Mouse (Mus musculus) forebrain, embryonic 15.5 days (tissue): ENCODE results near the gene Tap2. TPM values are rescaled to one million over a fixed set of nuclear protein-coding genes. Genes with fewer than 3 reads are reported as not detected.
A peak's percentile ranks its signal among the peaks of the same experiment; 100 is the strongest.

ENCODE experiments used
- ATAC-seq: fragments of 200-750 bp; cut with Nextera tagmentation; replicated peaks from 2 replicates; pipeline ENCODE4 v1.8.0; 2017; ENCODE audit warnings: mild to moderate bottlenecking, moderate TSS enrichment, moderate library complexity
- H3K27ac ChIP-seq: fragments of 300-500 bp; sonication (generic); replicated peaks from 2 replicates; pipeline ENCODE4 v1.5.1; 2015; ENCODE audit warnings: mild to moderate bottlenecking, inconsistent platforms
- H3K27me3 ChIP-seq: fragments of 300-500 bp; sonication (generic); 2 replicates; pipeline ENCODE4 v1.6.1; 2015; ENCODE audit warnings: inconsistent platforms
- H3K36me3 ChIP-seq: fragments of 300-500 bp; sonication (generic); 2 replicates; pipeline ENCODE4 v1.6.1; 2015; ENCODE audit warnings: mild to moderate bottlenecking, inconsistent platforms
- H3K4me1 ChIP-seq: fragments of 300-500 bp; sonication (generic); 2 replicates; pipeline ENCODE4 v1.6.1; 2015; ENCODE audit warnings: inconsistent platforms
- H3K4me2 ChIP-seq: fragments of 300-500 bp; sonication (generic); replicated peaks from 2 replicates; pipeline ENCODE4 v1.6.1; 2015; ENCODE audit warnings: mild to moderate bottlenecking, inconsistent platforms
- H3K4me3 ChIP-seq: fragments of 300-500 bp; sonication (generic); 2 replicates; pipeline ENCODE4 v1.5.1; 2015; ENCODE audit warnings: mild to moderate bottlenecking, inconsistent platforms
- H3K9ac ChIP-seq: fragments of 300-500 bp; sonication (generic); replicated peaks from 2 replicates; pipeline ENCODE4 v1.6.1; 2015; ENCODE audit warnings: mild to moderate bottlenecking, inconsistent platforms
- H3K9me3 ChIP-seq: fragments of 300-500 bp; sonication (generic); 2 replicates; pipeline ENCODE4 v1.6.1; 2016; ENCODE audit warnings: inconsistent platforms
- WGBS: fragments of 180-500 bp; shearing (Covaris S2); methylation state at CpG from one replicate; pipeline ENCODE4 v1.1.7; 2015; ENCODE audit warnings: mixed read lengths; 5-methylcytosine and 5-hydroxymethylcytosine counted together
- polyA plus RNA-seq: library from polyadenylated mRNA; unstranded; fragments of >200 nt; fragmentation: Nextera tagmentation; extraction: Ambion mirVana; gene quantifications from 2 replicates; pipeline ENCODE4 v1.2.1, GENCODE M21; 2015

Gene Tap2
- polyA plus RNA-seq, 1 experiment from 2014 or later, result 1.7 TPM

GRCm38 (mm10) chr17:34196941-34197894 is 6.1 kb upstream of the Tap2 start, which contains the start of gene Psmb8:
TSS of gene Psmb8 (plus strand) at chr17:34197721.
- Histone ChIP-seq H3K36me3 (no peaks in the 10 kb centered on the region), H3K4me1 (peaks cover 12% of the 10 kb centered on the region), H3K4me3 (peak within 1 kb of the TSS; percentile 44), H3K9me3 (no peaks in the 10 kb centered on the region), H3K27me3 (peaks cover 61% of the 10 kb centered on the region), H3K27ac (no peak within 1 kb of the TSS), H3K9ac (peak within 1 kb of the TSS; percentile 40), H3K4me2 (peak within 1 kb of the TSS; percentile 71)
- peak; percentile 89 for ATAC-seq
- WGBS, result 5% methylated on average over 41 of the region's 41 CpGs

GRCm38 (mm10) chr17:34197904-34198520 is 5.3 kb upstream of the Tap2 start:
- Histone ChIP-seq H3K9ac (peak overlapping the region; percentile 40), H3K27ac (no peak overlapping the region), H3K9me3 (no peaks in the 10 kb centered on the region), H3K27me3 (peaks cover 55% of the 10 kb centered on the region), H3K4me2 (peak overlapping the region; percentile 71), H3K4me1 (peaks cover 12% of the 10 kb centered on the region), H3K36me3 (no peaks in the 10 kb centered on the region), H3K4me3 (peak overlapping the region; percentile 44)
- no peak for ATAC-seq
- WGBS, result 2% methylated on average over 32 of the region's 32 CpGs

- Histone ChIP-seq H3K4me1 (peaks cover 12% of the 10 kb centered on the region), H3K9me3 (no peaks in the 10 kb centered on the region), H3K9ac (no peak overlapping the region), H3K36me3 (no peaks in the 10 kb centered on the region), H3K27me3 (peaks cover 54% of the 10 kb centered on the region), H3K4me2 (peak overlapping the region; percentile 71), H3K4me3 (peak overlapping the region; percentile 44), H3K27ac (no peak overlapping the region)
- ATAC-seq, result no peak
- 3% methylated on average over 11 of the region's 11 CpGs for WGBS
Measured at GRCm38 (mm10) chr17:34198521-34198912, 4.8 kb upstream of the Tap2 start.

- H3K4me3 ChIP-seq, result no peak overlapping the region
- H3K4me1 ChIP-seq, result peaks cover 12% of the 10 kb centered on the region
- no peak overlapping the region for H3K27ac ChIP-seq
- peaks cover 54% of the 10 kb centered on the region for H3K27me3 ChIP-seq
- no peaks in the 10 kb centered on the region for H3K9me3 ChIP-seq
- 58% methylated on average over 12 of the region's 12 CpGs for WGBS
- H3K36me3 ChIP-seq, result no peaks in the 10 kb centered on the region
- no peak overlapping the region for H3K4me2 ChIP-seq
- ATAC-seq, result no peak
- no peak overlapping the region for H3K9ac ChIP-seq
Measured at GRCm38 (mm10) chr17:34199050-34199619, 4.2 kb upstream of the Tap2 start.

GRCm38 (mm10) chr17:34200047-34200446 is 3.3 kb upstream of the Tap2 start:
- no peaks in the 10 kb centered on the region for H3K9me3 ChIP-seq
- 82% methylated on average over 10 of the region's 10 CpGs for WGBS
- no peaks in the 10 kb centered on the region for H3K36me3 ChIP-seq
- H3K4me3 ChIP-seq, result no peak overlapping the region
- no peak overlapping the region for H3K4me2 ChIP-seq
- no peak overlapping the region for H3K27ac ChIP-seq
- H3K9ac ChIP-seq, result no peak overlapping the region
- H3K27me3 ChIP-seq, result peaks cover 51% of the 10 kb centered on the region
- peaks cover 18% of the 10 kb centered on the region for H3K4me1 ChIP-seq
- ATAC-seq, result no peak

GRCm38 (mm10) chr17:34200772-34201505 is 2.4 kb upstream of the Tap2 start:
- H3K27ac ChIP-seq, result no peak overlapping the region
- no peaks in the 10 kb centered on the region for H3K36me3 ChIP-seq
- no peak overlapping the region for H3K4me2 ChIP-seq
- no peak overlapping the region for H3K4me3 ChIP-seq
- no peaks in the 10 kb centered on the region for H3K9me3 ChIP-seq
- peaks cover 23% of the 10 kb centered on the region for H3K4me1 ChIP-seq
- ATAC-seq, result no peak
- H3K27me3 ChIP-seq, result peaks cover 52% of the 10 kb centered on the region
- H3K9ac ChIP-seq, result no peak overlapping the region
- 86% methylated on average over 16 of the region's 16 CpGs for WGBS

GRCm38 (mm10) chr17:34201506-34202055 is 1.7 kb upstream of the Tap2 start:
- H3K27me3 ChIP-seq, result peaks cover 50% of the 10 kb centered on the region
- no peaks in the 10 kb centered on the region for H3K36me3 ChIP-seq
- H3K27ac ChIP-seq, result no peak overlapping the region
- no peaks in the 10 kb centered on the region for H3K9me3 ChIP-seq
- peaks cover 23% of the 10 kb centered on the region for H3K4me1 ChIP-seq
- H3K4me2 ChIP-seq, result no peak overlapping the region
- H3K9ac ChIP-seq, result no peak overlapping the region
- ATAC-seq, result no peak
- 71% methylated on average over 7 of the region's 7 CpGs for WGBS
- H3K4me3 ChIP-seq, result no peak overlapping the region

- peak; percentile 44; the same call in 1 of the 2 replicates for ATAC-seq
- peaks cover 44% of the 10 kb centered on the region for H3K27me3 ChIP-seq
Measured at GRCm38 (mm10) chr17:34202760-34203442, 426 bp upstream of the Tap2 start.

GRCm38 (mm10) chr17:34204303-34205010 is 1.1 kb downstream of the Tap2 start:
- H3K4me1 ChIP-seq, result peaks cover 11% of the 10 kb centered on the region; the same call in 1 of the 2 replicates
- peak overlapping the region; percentile 77 for H3K4me2 ChIP-seq
- H3K36me3 ChIP-seq, result no peaks in the 10 kb centered on the region
- WGBS, result 1% methylated on average over 44 of the region's 44 CpGs
- no peaks in the 10 kb centered on the region for H3K9me3 ChIP-seq
- peak; percentile 80; the same call in 1 of the 2 replicates for ATAC-seq
- peak overlapping the region; percentile 53 for H3K9ac ChIP-seq
- no peak overlapping the region for H3K27ac ChIP-seq
- peaks cover 30% of the 10 kb centered on the region for H3K27me3 ChIP-seq
- H3K4me3 ChIP-seq, result peak overlapping the region; percentile 62

More at GRCm38 (mm10) chr17:34202760-34203442, 426 bp upstream of the Tap2 start:
- no peak overlapping the region for H3K9ac ChIP-seq
- no peak overlapping the region for H3K4me3 ChIP-seq
- 85% methylated on average over 4 of the region's 4 CpGs for WGBS
- H3K4me2 ChIP-seq, result no peak overlapping the region
- no peak overlapping the region for H3K27ac ChIP-seq
- no peaks in the 10 kb centered on the region for H3K36me3 ChIP-seq
- H3K4me1 ChIP-seq, result peaks cover 15% of the 10 kb centered on the region
- no peaks in the 10 kb centered on the region for H3K9me3 ChIP-seq

- 13% methylated on average over 18 of the region's 18 CpGs for WGBS
- no peak for ATAC-seq
- H3K27me3 ChIP-seq, result peaks cover 27% of the 10 kb centered on the region
Measured at GRCm38 (mm10) chr17:34205021-34205745, 1.9 kb downstream of the Tap2 start.

More at GRCm38 (mm10) chr17:34205021-34205745, 1.9 kb downstream of the Tap2 start:
- Histone ChIP-seq H3K9me3 (no peaks in the 10 kb centered on the region), H3K27ac (no peak overlapping the region), H3K4me1 (peaks cover 11% of the 10 kb centered on the region; the same call in 1 of the 2 replicates), H3K4me3 (peak overlapping the region; percentile 62), H3K36me3 (no peaks in the 10 kb centered on the region), H3K9ac (peak overlapping the region; percentile 53), H3K4me2 (peak overlapping the region; percentile 77)
